Mouse (Mus musculus) urinary bladder, postnatal 4 days (tissue): Measurements from ENCODE around the gene Cog2.

Experiments used
- DNase-seq, 2 experiments: peaks; one replicate each; pipeline ENCODE4 v3.0.0; 2021 to 2022; ENCODE audit warnings: low spot score in 2 of 2

The Cog2 gene

GRCm38 (mm10) chr8:124520249-124521080 is at the start of gene Cog2:
Cog2 (plus strand) TSS chr8:124520767.
- peak; percentile 84 to 90 for DNase-seq

DNA sequence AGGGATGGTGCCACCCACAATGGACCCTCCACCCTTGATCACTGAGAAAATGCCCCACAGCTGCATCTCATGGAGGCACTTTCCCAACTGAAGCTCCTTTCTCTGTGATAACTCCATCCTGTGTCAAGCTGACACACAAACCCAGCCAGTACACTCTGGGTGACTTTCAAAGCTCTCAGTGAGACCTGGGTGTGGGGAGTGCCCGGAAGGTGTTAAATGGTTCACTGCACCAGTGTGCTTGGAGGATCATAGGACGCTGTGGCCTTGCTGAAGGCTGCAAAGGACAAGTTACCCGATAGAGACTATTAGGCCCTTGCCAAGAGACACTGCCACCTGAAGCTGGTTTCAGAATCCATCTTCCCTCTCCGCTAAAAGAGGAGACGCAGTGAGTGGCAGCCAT is 44.9 kb upstream of the Cog2 start:
- no peak for DNase-seq

GRCm38 (mm10) chr8:124476701-124477100 is 43.9 kb upstream of the Cog2 start:
- DNase-seq = no peak

DNA sequence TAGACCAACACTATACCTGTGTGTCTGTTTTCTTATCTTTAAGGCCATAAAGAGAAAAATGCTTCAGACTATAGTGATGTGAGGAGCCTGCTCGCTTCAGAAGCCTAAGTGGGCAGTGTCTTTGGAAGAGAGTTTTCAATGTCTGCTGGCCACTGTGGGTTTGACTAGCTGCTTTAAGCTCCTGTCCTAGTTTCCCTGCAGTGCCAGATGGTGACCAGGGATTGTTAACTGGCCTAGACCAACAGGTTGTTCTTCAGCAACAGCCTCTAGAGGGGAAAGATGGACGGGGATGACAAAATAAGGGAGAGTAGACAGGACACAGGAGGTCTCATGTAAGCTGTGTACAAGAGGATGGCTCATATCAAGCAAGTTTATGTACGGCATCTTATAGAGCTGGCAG is 41.3 kb upstream of the Cog2 start:
- DNase-seq = no peak

- no peak for DNase-seq
Measured at GRCm38 (mm10) chr8:124480321-124480720, 40.2 kb upstream of the Cog2 start.

DNA sequence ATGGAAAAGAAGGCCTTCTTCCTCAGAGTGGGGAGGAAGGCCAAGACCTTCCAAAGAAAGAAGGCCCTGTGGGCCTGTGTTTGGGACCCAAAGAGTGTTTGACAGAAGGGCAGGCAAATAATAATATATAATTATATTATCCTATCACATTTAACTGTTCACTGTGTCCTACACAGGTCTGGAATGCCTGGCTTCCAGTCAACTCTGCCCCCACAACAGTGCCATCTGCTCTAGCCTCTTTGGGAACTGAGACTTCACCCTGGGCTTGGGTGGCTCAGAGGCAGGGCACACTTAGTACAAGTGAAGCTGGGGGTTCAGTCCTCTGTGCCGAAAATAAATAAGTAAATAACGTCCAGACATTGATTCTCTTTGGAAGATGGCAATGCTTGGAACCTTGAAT is 37.8 kb upstream of the Cog2 start:
- no peak for DNase-seq

DNA sequence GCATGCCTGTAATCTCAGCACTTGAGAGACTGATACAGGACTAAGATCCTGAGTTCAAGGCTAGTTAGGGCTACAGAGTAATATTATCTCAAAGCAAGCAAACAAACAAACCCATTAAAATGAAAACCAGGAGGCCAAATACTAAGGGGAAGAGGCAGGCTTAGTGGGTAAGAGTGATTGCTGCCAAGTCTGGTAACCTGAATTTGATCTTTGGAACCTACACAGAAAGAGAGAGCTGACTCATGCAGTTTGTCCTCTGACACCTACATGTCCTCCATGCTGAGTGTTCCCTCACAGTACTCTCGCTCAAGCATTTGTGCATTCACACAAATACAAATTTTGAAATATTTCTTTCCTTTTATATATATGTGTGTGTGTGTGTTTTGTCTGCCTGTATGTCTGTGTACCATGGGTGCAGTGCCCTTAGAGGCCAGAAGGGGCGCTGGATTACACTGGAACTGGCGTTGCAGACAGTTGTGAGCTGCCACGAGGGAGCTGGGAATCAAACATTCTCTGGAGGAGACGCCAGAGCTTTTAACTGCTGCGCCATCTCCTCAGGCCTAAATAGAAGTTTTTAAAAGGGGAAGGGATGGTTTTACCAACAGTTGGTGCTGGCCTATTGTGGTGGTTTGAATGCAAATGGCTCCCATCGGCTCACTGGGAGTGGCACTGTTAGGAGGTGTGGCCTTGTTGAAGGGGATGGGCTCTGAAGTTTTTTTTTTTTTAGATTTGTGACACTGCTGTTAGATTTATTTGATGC is 37.0 kb upstream of the Cog2 start:
- DNase-seq = no peak

- no peak for DNase-seq
Measured at GRCm38 (mm10) chr8:124489311-124489710, 31.3 kb upstream of the Cog2 start.

GRCm38 (mm10) chr8:124489786-124490185 is 30.8 kb upstream of the Cog2 start:
- no peak for DNase-seq

DNA sequence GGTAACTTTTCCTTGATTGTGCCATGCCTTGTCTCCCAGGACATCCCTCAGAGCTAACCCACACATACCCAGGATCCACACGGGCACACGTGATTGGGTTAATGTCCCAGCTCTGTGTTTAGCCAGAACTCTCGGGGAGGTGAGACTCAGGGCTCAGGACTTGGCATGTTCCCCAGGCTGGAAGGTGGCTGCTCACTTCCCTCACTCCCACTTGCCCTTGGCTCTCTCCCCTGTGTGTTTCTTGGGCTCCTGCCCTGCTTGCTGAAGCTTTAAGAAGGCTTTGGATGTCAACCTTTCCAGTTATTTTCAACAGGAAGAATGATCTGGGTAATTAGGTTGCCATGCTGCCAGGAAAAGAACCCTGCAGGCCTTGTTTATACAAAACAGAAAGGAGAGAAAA is 26.2 kb upstream of the Cog2 start:
- DNase-seq = no peak

DNA sequence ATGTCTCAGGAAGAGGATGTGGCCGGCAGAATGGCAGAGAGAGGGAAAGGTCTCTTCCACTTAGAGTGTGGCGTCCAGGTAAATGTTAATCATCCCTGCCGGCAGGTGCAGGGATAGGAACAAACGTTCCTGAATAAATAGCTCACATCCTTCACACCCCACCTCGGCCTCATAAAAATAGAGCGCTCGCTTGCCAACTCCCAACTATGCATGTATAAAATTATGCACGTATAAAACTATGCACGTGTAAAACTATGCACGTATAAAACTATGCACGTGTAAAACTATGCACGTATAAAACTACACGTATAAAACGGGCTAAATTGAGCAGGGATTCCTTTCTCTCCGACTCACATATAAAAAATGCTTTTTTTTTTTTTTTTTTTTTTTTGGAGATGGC is 25.6 kb upstream of the Cog2 start:
- DNase-seq = no peak

- DNase-seq = no peak
Measured at GRCm38 (mm10) chr8:124495676-124496075, 24.9 kb upstream of the Cog2 start.

DNA sequence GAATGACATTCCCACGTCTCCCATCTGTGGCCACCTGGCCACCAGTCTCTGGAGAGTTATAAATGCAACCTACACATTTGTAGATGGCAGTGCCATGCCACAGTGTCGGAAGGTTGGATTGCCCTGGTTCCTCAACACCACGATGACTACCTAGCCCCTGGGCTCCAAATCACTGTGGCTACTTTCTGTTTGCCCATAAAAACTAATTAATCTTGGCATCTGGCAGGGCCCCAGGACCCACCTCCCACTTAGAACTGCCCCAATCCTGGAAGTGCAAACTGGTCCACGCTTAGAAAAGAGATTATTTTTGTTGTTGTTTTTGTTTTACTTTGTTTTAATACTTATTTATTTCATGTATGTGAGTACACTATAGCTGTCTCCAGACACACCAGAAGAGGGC is 24.3 kb upstream of the Cog2 start:
- no peak for DNase-seq

GRCm38 (mm10) chr8:124496871-124497270 is 23.7 kb upstream of the Cog2 start:
- no peak for DNase-seq

- DNase-seq = no peak
Measured at GRCm38 (mm10) chr8:124498398-124498797, 22.2 kb upstream of the Cog2 start.

GRCm38 (mm10) chr8:124499236-124499937 is 21.2 kb upstream of the Cog2 start:
- DNase-seq = no peak

- DNase-seq = no peak
Measured at GRCm38 (mm10) chr8:124499938-124500239, 20.7 kb upstream of the Cog2 start.

GRCm38 (mm10) chr8:124505626-124506025 is 14.9 kb upstream of the Cog2 start:
- no peak for DNase-seq

- DNase-seq = no peak
Measured at GRCm38 (mm10) chr8:124507572-124508320, 12.8 kb upstream of the Cog2 start.

DNA sequence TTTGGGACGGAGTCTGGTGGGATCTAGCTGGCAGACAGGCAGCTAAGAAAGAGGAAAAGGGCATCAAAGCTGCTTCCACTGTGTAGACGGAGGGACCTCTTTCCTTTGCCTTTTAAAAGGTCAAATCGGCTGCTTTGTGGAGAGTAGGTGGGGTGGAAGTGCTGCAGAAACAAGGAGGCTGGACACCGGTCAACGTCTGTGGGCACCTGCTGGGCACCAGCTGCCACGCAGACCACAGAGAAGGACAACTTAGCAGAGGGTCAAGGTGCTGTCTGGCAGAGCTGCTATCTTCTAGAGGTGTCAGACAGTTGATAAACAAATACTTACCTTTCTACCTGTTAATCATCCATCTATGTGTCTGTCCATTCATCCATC is 12.3 kb upstream of the Cog2 start:
- no peak for DNase-seq

DNA sequence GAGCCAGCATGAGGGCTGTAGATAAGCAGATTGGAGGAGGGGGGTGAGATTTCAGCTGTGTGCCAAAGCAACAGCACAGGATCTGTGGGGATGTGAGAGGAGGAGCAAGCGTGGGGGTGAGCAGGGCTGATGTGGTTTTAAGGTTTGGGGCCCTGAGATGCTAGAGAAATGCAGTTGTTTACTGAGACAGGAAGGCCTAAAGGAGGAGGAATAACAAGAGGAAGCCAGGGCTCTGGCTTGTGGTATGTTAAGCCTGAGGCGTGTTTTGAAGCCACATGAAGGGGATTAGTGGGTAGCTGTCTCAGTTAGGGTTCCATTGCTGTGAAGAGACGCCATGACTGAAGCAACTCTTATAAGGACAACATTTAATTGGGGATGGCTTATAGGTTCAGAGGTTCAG is 11.4 kb upstream of the Cog2 start:
- no peak for DNase-seq

DNA sequence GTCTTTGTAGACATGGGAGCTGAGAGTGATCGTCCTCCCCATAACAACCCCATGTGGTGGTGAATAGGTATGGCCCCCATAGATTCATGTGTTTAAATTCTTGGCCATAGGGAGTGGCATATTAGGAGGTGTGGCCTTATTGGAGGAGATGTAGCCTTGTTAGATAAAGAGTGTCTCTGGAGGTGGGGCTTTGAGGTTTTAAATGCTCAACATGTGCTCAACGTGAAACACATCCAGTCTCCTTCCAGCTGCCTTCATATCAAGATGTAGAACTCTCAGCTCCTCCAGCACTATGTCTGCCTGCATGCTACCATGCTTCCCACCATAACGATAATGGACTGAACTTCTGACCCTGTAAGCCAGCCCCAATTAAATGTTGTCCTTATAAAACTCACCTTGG is 4.5 kb upstream of the Cog2 start:
- DNase-seq = no peak
